Mouse (Mus musculus): ENCODE data around the gene Samd9l.
"Not testable (repeated sequence)": the region's sequence is repeated elsewhere in the genome, so short reads cannot be mapped to it uniquely, and the experiment has no call there.

Samd9l gene

DNA sequence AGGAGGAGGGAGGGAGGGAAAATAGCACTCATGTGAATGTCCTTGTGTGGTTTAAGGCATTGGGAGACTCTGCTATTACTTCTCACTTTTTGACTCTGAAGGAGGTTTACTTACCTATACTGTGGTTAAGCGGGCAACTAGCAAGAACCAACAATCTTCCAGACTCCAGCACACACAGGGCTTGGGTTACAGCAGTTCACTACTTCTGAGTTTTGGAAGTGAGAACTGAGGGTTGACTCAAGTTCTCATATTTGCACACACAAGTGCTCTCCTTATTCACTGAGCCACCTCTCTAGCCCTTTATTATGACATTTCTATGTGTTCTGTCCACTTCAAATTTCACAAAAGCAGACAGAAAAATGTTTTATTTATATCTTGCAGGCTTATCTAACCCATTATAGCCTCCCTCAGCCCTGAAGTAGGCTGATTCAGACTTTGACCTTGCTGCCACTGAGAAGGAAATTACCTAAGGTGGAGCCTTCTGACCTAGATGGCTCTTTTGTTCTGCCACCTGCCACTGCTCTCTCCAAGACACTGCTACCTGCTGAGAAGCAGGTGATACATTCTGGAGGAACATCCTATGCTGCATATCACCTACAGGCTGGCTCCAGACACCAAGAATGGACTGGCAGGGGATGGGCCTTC, 55.6 kb downstream of the Samd9l start:
- DNase-seq (ENCODE audit: low spot score): not testable (repeated sequence)

DNA sequence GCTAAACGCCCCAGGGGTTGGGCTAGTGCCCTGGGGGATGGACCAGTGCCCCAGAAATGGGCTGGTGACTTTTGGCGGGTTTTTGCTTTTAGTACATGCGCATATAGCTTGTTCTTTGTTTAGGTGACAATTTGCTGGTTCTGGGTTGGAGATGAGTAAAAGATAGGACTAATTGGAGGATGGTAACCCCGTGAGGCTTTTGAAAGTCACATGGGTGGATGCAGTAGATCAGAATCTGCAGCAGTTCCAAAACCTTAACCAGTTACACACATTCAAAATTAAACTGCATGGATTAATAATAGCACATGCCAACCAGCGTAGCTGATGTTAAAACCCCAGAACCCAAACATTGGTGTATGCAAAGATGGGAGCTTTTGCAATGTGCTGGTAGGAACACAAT, 57.9 kb downstream of the Samd9l start:
- no peak for DNase-seq (ENCODE audit: low spot score)

DNA sequence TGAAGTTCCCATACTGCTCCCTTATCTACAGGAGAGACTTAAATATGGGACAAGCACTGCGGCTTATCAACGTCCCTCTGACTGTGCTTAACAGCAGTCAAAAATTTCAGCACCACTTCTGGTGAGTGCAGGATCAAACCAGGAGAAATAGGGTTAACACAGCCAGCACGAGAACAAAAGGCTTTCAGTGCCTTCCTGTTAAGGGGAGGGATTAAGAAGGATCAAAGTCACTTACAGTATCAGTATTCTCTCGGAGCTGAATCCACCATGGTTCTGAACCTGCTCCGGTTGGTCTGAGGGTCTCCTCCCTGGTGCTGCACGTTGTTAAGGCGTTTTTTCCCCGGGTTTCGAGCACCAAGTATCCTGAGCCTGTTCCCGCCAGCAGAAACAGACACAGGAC, 58.4 kb downstream of the Samd9l start:
- not testable (repeated sequence) for DNase-seq (ENCODE audit: low spot score)

DNA sequence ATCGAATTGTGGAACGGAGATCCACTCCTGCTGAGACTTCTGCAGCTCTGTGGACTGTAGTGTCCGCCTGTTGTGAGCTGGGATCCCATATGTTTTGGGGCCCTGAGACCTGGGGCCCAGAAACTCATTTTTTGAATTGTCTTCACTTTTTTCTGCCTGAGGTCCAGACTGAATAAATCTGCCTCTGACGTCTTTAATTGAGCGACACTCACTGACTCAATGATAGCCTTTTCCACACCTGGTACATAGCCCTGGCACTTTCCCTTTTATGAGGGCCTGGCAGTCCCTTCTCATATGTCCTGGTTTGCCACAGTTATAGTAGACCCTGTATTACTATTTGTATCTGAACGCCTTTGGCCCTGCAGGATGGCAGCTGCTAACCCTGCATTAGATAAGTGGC, 60.2 kb downstream of the Samd9l start:
- DNase-seq (ENCODE audit: low spot score): not testable (repeated sequence)

Measured in adipocyte (in vitro differentiated cells).